Mouse (Mus musculus) olfactory bulb, adult 2 months (tissue): ENCODE measurements around the gene D11Wsu47e.

Experiments used
- CTCF ChIP-seq: fragments of 200-500 bp; IDR thresholded peaks from 2 replicates; pipeline ENCODE4 v1.5.1; 2012; ENCODE audit warnings: low read depth, mild to moderate bottlenecking, low read length, moderate library complexity; ENCODE audit not compliant: insufficient read depth
- POLR2A ChIP-seq: fragments of 200-500 bp; IDR thresholded peaks from 2 replicates; pipeline ENCODE4 v1.6.1; 2012; ENCODE audit warnings: mild to moderate bottlenecking, low read depth, low read length, moderate library complexity; ENCODE audit not compliant: insufficient read depth

DNA sequence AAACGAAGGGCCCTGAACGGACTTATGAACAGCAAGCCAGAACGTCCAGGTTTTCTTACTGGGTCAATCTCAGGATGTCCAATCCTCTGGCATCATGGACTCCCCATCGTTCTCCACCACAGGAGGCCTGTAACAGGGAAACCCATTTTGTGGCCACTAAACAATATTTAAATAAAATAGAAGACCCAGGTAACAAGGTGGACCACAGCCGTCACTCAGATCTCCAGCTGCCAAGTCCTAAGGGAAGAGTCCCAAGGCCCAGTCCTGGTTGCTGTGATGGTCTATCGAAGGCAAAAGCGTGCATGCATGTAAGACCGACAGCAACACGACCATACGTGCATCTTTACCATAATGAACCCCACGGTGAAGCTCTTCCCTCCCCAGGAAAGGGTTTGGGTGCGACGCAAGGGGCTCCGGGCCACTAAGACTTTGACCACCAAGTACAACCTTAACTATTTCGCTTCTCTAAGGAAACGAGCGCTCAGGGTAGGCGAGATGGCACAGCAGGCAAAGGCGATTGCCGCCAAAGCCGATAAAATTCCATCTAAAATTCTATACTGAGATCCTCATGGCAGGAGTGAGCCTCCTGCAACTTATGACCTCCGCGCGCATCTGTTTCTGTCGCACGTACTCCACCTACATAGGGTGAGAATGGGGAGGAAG, 35.4 kb upstream of the D11Wsu47e start, which contains the start of gene Cog1:
- TF ChIP-seq POLR2A (no peak), CTCF (no peak)
